Mouse (Mus musculus) embryonic facial prominence, embryonic 11.5 days (tissue): ENCODE results near the gene Cdca5. TPM values are rescaled to one million over a fixed set of nuclear protein-coding genes. Genes with fewer than 3 reads are reported as not detected.
"Not testable (repeated sequence)": the region's sequence is repeated elsewhere in the genome, so short reads cannot be mapped to it uniquely, and the experiment has no call there.

ENCODE experiments used
- ATAC-seq: fragments of 200-750 bp; cut with Nextera tagmentation; replicated peaks from 2 replicates; pipeline ENCODE4 v1.8.0; 2017; ENCODE audit warnings: low read depth; ENCODE audit not compliant: insufficient number of reproducible peaks, low FRiP score, low TSS enrichment
- DNase-seq: peaks from one replicate; pipeline ENCODE4 v3.0.0-alpha.2; 2015; ENCODE audit warnings: low spot score
- H3K27ac ChIP-seq: fragments of 300-500 bp; sonication (generic); replicated peaks from 2 replicates; pipeline ENCODE4 v1.5.1; 2014; ENCODE audit warnings: mild to moderate bottlenecking, low read depth, low read length, control low read depth
- H3K27me3 ChIP-seq: fragments of 300-500 bp; sonication (generic); 2 replicates; pipeline ENCODE4 v1.6.1; 2014; ENCODE audit warnings: mild to moderate bottlenecking, low read length, moderate library complexity, mixed read lengths; ENCODE audit not compliant: control insufficient read depth, insufficient read depth
- H3K36me3 ChIP-seq: fragments of 300-500 bp; sonication (generic); replicated peaks from 2 replicates; pipeline ENCODE4 v1.6.1; 2014; ENCODE audit warnings: low read depth, mild to moderate bottlenecking, low read length, moderate library complexity, mixed read lengths; ENCODE audit not compliant: control insufficient read depth, insufficient read depth
- H3K4me1 ChIP-seq: fragments of 300-500 bp; sonication (generic); 2 replicates; pipeline ENCODE4 v1.6.1; 2014; ENCODE audit warnings: low read length, mixed read lengths; ENCODE audit not compliant: control insufficient read depth, insufficient read depth
- H3K4me2 ChIP-seq: fragments of 300-500 bp; sonication (generic); 2 replicates; pipeline ENCODE4 v1.6.1; 2014; ENCODE audit warnings: low read depth, mild to moderate bottlenecking, control low read depth, low read length, moderate library complexity
- H3K4me3 ChIP-seq: fragments of 300-500 bp; sonication (generic); 2 replicates; pipeline ENCODE4 v1.5.1; 2014; ENCODE audit warnings: low read depth, low read length, control low read depth
- H3K9ac ChIP-seq: fragments of 300-500 bp; sonication (generic); replicated peaks from 2 replicates; pipeline ENCODE4 v1.6.1; 2014; ENCODE audit warnings: mild to moderate bottlenecking, control low read depth, low read length
- H3K9me3 ChIP-seq: fragments of 300-500 bp; sonication (generic); replicated peaks from 2 replicates; pipeline ENCODE4 v1.6.1; 2016; ENCODE audit warnings: mild to moderate bottlenecking, low read length, inconsistent platforms, mixed read lengths; ENCODE audit not compliant: control insufficient read depth
- WGBS: fragments of 180-500 bp; shearing (Covaris S2); extraction: QIAGEN DNeasy Blood & Tissue Kit; methylation state at CpG from one replicate; pipeline ENCODE4 v1.1.7; 2014; 5-methylcytosine and 5-hydroxymethylcytosine counted together
- polyA plus RNA-seq: library from polyadenylated mRNA; unstranded; fragments of >200 nt; fragmentation: Nextera tagmentation; extraction: Ambion mirVana; gene quantifications from 2 replicates; pipeline ENCODE4 v1.2.1, GENCODE M21; 2014

Gene Cdca5
- polyA plus RNA-seq, 1 experiment from 2014 or later = 65.2 TPM

GRCm38 (mm10) chr19:6127760-6128341, 43.1 kb downstream of the Cdca5 start, which contains the start of gene Snx15:
TSS of gene Snx15 (minus strand) at chr19:6128304.
- H3K9ac ChIP-seq = peak within 1 kb of the TSS; percentile 69
- WGBS = under 1% methylated on average over 32 of the region's 32 CpGs
- DNase-seq (peak; percentile 94), ATAC-seq (peak; percentile 89)
- peak within 1 kb of the TSS; percentile 42 for H3K27ac ChIP-seq
- no peaks in the 10 kb centered on the region for H3K4me1 ChIP-seq
- peak within 1 kb of the TSS; percentile 68 for H3K4me2 ChIP-seq
- H3K4me3 ChIP-seq = peak within 1 kb of the TSS; percentile 54
- H3K27me3 ChIP-seq = no peaks in the 10 kb centered on the region
- no peaks in the 10 kb centered on the region for H3K36me3 ChIP-seq
- H3K9me3 ChIP-seq = no peaks in the 10 kb centered on the region

DNA sequence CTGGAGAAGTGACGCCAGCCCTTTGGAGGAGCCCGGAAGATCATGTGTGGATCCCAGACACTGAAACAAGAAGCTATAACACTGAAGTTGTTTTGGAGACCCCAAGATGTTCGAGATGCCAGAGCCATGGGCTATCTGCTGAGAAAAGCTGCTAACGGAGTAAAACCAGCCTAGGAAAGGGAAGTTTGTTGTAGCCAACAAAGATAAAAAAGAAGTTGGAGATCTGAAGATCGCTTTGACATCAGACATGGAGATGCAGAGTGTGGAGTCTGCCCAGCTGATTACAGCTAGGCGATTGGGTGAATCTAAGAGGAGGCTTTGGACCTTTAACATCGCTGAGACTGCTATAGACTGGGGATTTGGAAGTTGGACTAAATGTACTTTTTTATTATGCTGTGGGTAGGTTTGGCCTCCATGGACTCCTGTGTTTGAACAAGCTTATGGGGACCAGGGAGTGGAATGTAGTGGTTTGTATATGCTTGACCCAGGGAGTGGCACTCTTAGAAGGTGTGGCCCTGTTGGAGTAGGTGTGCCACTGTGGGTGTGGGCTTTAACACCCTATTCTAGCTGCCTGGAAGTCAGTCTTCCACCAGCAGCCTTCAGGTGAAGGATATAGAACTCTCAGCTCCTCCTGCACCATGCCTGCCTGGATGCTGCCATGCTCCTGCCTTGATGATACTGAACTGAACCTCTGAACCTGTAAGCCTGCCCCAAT, 45.8 kb downstream of the Cdca5 start:
- ATAC-seq, H3K9ac ChIP-seq, H3K4me2 ChIP-seq, H3K27me3 ChIP-seq, H3K9me3 ChIP-seq, H3K4me3 ChIP-seq, H3K27ac ChIP-seq, H3K36me3 ChIP-seq, H3K4me1 ChIP-seq, DNase-seq: not testable (repeated sequence)
- 79% methylated on average over 7 of the region's 7 CpGs for WGBS

GRCm38 (mm10) chr19:6132171-6132827, 47.5 kb downstream of the Cdca5 start:
- no peaks in the 10 kb centered on the region; the same call in 1 of the 2 replicates for H3K36me3 ChIP-seq
- 81% methylated on average over 7 of the region's 7 CpGs for WGBS
- H3K27ac ChIP-seq = no peak overlapping the region
- H3K27me3 ChIP-seq = no peaks in the 10 kb centered on the region
- no peak overlapping the region for H3K9ac ChIP-seq
- no peak for DNase-seq
- no peak overlapping the region for H3K4me2 ChIP-seq
- no peak overlapping the region for H3K4me3 ChIP-seq
- no peak for ATAC-seq
- no peaks in the 10 kb centered on the region for H3K4me1 ChIP-seq
- no peaks in the 10 kb centered on the region for H3K9me3 ChIP-seq

DNA sequence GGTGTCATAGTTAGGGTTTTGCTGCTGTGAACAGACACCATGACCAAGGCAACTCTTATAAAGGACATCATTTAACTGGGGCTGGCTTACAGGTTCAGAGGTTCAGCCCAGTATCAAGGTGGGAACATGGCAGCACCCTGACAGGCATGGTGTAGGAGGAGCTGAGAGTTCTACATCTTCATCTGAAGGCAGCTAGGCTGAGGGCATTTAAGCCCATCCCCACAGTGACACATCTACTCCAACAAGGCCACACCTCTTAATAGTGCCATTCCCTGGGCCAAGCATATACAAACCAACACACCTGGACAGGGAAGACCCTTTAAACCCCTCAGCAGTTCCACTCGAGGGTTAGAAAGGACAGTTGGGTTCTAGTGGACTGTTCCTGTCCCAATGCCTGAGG, 48.4 kb downstream of the Cdca5 start:
- DNase-seq, H3K36me3 ChIP-seq, H3K9ac ChIP-seq, H3K27me3 ChIP-seq, H3K9me3 ChIP-seq, H3K4me1 ChIP-seq, H3K27ac ChIP-seq, ATAC-seq, H3K4me3 ChIP-seq, H3K4me2 ChIP-seq: not testable (repeated sequence)
- WGBS = 52% methylated on average over 1 of the region's 1 CpGs

DNA sequence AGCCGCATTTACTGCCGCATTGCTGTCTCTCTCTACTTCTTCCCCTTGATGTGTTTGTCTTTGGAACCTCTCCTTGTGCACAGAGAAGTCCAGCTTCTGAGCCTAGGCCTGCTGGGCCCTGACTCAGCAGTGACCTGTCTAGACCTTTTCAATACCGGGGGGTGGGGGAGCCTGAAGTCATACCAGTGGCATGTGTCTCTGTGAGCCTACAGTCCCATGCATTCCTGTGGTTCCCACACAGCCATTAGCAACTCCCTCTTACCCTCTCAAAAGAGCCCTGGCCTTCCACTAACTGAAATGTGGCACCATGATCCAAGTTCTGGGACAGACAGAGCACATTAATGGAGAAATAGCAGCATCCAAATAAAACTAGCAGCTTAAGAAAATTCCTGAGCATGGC, 51.6 kb downstream of the Cdca5 start:
- 81% methylated on average over 3 of the region's 3 CpGs for WGBS
- DNase-seq = no peak
- Histone ChIP-seq H3K4me1 (no peaks in the 10 kb centered on the region), H3K27ac (no peak overlapping the region), H3K4me3 (no peak overlapping the region), H3K4me2 (no peak overlapping the region), H3K9me3 (no peaks in the 10 kb centered on the region), H3K9ac (0 out of 2 replicates have a peak overlapping the region, but pooled peaks have one; percentile 9), H3K36me3 (no peaks in the 10 kb centered on the region; the same call in 1 of the 2 replicates), H3K27me3 (no peaks in the 10 kb centered on the region)
- ATAC-seq = no peak

DNA sequence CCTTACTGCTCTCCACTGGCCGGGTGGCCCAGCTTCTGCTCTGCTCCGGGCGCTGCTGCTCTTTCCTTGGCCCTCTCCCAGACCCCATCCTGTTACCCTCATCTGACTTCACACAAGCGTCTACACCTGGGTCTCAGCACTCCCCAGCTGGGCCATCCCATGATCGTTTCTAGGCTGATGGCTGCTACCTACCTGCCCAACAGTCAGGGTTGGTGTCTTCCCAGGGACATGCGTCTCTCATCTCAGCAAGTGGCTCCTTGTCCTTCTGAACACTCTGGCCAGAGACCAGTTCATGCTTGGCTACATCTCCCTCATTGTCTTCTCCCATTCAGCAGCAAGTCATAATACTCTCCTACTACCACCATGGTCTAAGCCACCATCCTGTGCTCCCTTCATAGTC, 54.9 kb downstream of the Cdca5 start:
- Histone ChIP-seq H3K4me1 (no peaks in the 10 kb centered on the region), H3K9me3 (no peaks in the 10 kb centered on the region), H3K27ac (no peak overlapping the region), H3K9ac (no peak overlapping the region; the same call in none of the 2 replicates), H3K27me3 (no peaks in the 10 kb centered on the region), H3K36me3 (no peaks in the 10 kb centered on the region; the same call in 1 of the 2 replicates), H3K4me3 (peak overlapping the region; percentile 3; the same call in 1 of the 2 replicates), H3K4me2 (peak overlapping the region; percentile 82)
- DNase-seq (no peak), ATAC-seq (no peak)
- WGBS = 96% methylated on average over 6 of the region's 6 CpGs

- H3K27me3 ChIP-seq = no peaks in the 10 kb centered on the region
- H3K36me3 ChIP-seq = no peaks in the 10 kb centered on the region; the same call in 1 of the 2 replicates
- ATAC-seq = no peak
- 8% methylated on average over 16 of the region's 16 CpGs for WGBS
- H3K9ac ChIP-seq = peak overlapping the region; percentile 87
- H3K4me3 ChIP-seq = peak overlapping the region; percentile 66
- no peaks in the 10 kb centered on the region for H3K9me3 ChIP-seq
- peak overlapping the region; percentile 82 for H3K4me2 ChIP-seq
- no peak for DNase-seq
- H3K27ac ChIP-seq = peak overlapping the region; percentile 95
- H3K4me1 ChIP-seq = no peaks in the 10 kb centered on the region
These were observed 55.5 kb downstream of the Cdca5 start for GRCm38 (mm10) chr19:6140374-6140677.
